Mouse (Mus musculus) midbrain, embryonic 10.5 days (tissue): Measurements from ENCODE around the gene Lasp1. TPM values are rescaled to one million over a fixed set of nuclear protein-coding genes. Genes with fewer than 3 reads are reported as not detected.
A peak's percentile ranks its signal among the peaks of the same experiment; 100 is the strongest.

Experiments used
- DNase-seq: peaks from one replicate; pipeline ENCODE4 v3.0.0-alpha.2; 2017; ENCODE audit warnings: low spot score
- H3K27ac ChIP-seq: fragments of 300-500 bp; sonication (generic); replicated peaks from 2 replicates; pipeline ENCODE4 v1.5.1; 2016; ENCODE audit warnings: mild to moderate bottlenecking
- H3K27me3 ChIP-seq: fragments of 300-500 bp; sonication (generic); 2 replicates; pipeline ENCODE4 v1.6.1; 2016; ENCODE audit warnings: low read depth, mild to moderate bottlenecking; ENCODE audit not compliant: poor library complexity, severe bottlenecking
- H3K36me3 ChIP-seq: fragments of 300-500 bp; sonication (generic); 2 replicates; pipeline ENCODE4 v1.6.1; 2016; ENCODE audit warnings: mild to moderate bottlenecking, moderate library complexity
- H3K4me1 ChIP-seq: fragments of 300-500 bp; sonication (generic); 2 replicates; pipeline ENCODE4 v1.6.1; 2016
- H3K4me3 ChIP-seq: fragments of 300-500 bp; sonication (generic); 2 replicates; pipeline ENCODE4 v1.5.1; 2016; ENCODE audit warnings: mild to moderate bottlenecking, moderate library complexity
- H3K9me3 ChIP-seq: fragments of 300-500 bp; sonication (generic); replicated peaks from 2 replicates; pipeline ENCODE4 v1.6.1; 2016; ENCODE audit warnings: mild to moderate bottlenecking
- whole genome bisulfite sequencing: fragments of 180-500 bp; shearing (Covaris S2); methylation state at CpG from one replicate; pipeline ENCODE4 v1.1.7; 2016; 5-methylcytosine and 5-hydroxymethylcytosine counted together
- polyA plus RNA-seq: library from polyadenylated mRNA; unstranded; fragments of >200 nt; fragmentation: Nextera tagmentation; extraction: Ambion mirVana; gene quantifications from 2 replicates; pipeline ENCODE4 v1.2.1, GENCODE M21; 2016

Lasp1 gene
- polyA plus RNA-seq, 1 experiment from 2014 or later = 75.1 TPM

- no peak for DNase-seq
- Histone ChIP-seq H3K4me3 (no peak overlapping the region), H3K9me3 (no peaks in the 10 kb centered on the region), H3K27ac (no peak overlapping the region), H3K4me1 (no peaks in the 10 kb centered on the region), H3K36me3 (no peaks in the 10 kb centered on the region), H3K27me3 (no peaks in the 10 kb centered on the region)
- WGBS = 92% methylated on average over 1 of the region's 1 CpGs
Measured at GRCm38 (mm10) chr11:97874396-97874795, 75.6 kb downstream of the Lasp1 start.

GRCm38 (mm10) chr11:97877341-97877740 is 78.5 kb downstream of the Lasp1 start:
- Histone ChIP-seq H3K4me1 (no peaks in the 10 kb centered on the region), H3K4me3 (no peak overlapping the region), H3K27ac (no peak overlapping the region), H3K27me3 (no peaks in the 10 kb centered on the region), H3K9me3 (no peaks in the 10 kb centered on the region), H3K36me3 (no peaks in the 10 kb centered on the region)
- no peak for DNase-seq
- 94% methylated on average over 2 of the region's 2 CpGs for WGBS

GRCm38 (mm10) chr11:97880362-97880761 is 81.6 kb downstream of the Lasp1 start:
- H3K4me1 ChIP-seq = 0 out of 2 replicates have a peak, but pooled peaks cover 4% of the 10 kb centered on the region
- no peaks in the 10 kb centered on the region for H3K27me3 ChIP-seq
- H3K9me3 ChIP-seq = no peaks in the 10 kb centered on the region; the same call in 1 of the 2 replicates
- no peaks in the 10 kb centered on the region for H3K36me3 ChIP-seq
- H3K4me3 ChIP-seq = no peak overlapping the region
- no peak for DNase-seq
- 93% methylated on average over 4 of the region's 4 CpGs for WGBS
- no peak overlapping the region for H3K27ac ChIP-seq

- Histone ChIP-seq H3K27me3 (no peaks in the 10 kb centered on the region), H3K4me3 (peak overlapping the region; percentile 68), H3K36me3 (no peaks in the 10 kb centered on the region), H3K4me1 (0 out of 2 replicates have a peak, but pooled peaks cover 4% of the 10 kb centered on the region), H3K9me3 (no peaks in the 10 kb centered on the region; the same call in 1 of the 2 replicates), H3K27ac (peak overlapping the region; percentile 89)
- WGBS = 5% methylated on average over 26 of the region's 26 CpGs
- DNase-seq = peak; percentile 78
Measured at GRCm38 (mm10) chr11:97883542-97883917, 84.7 kb downstream of the Lasp1 start.

GRCm38 (mm10) chr11:97883918-97884600 is 85.3 kb downstream of the Lasp1 start, which contains the start of gene Fbxo47:
TSS of gene Fbxo47 (minus strand) at chr11:97884154.
- Histone ChIP-seq H3K27me3 (no peaks in the 10 kb centered on the region), H3K27ac (peak within 1 kb of the TSS; percentile 89), H3K4me1 (0 out of 2 replicates have a peak, but pooled peaks cover 4% of the 10 kb centered on the region), H3K4me3 (peak within 1 kb of the TSS; percentile 68), H3K36me3 (no peaks in the 10 kb centered on the region), H3K9me3 (no peaks in the 10 kb centered on the region; the same call in 1 of the 2 replicates)
- peak; percentile 97 for DNase-seq
- WGBS = under 1% methylated on average over 37 of the region's 37 CpGs

- Histone ChIP-seq H3K27me3 (no peaks in the 10 kb centered on the region), H3K4me3 (peak overlapping the region; percentile 68), H3K36me3 (no peaks in the 10 kb centered on the region), H3K27ac (peak overlapping the region; percentile 89), H3K4me1 (0 out of 2 replicates have a peak, but pooled peaks cover 4% of the 10 kb centered on the region), H3K9me3 (no peaks in the 10 kb centered on the region; the same call in 1 of the 2 replicates)
- DNase-seq = no peak
- WGBS = 29% methylated on average over 7 of the region's 7 CpGs
Measured at GRCm38 (mm10) chr11:97884601-97885185, 85.9 kb downstream of the Lasp1 start.

- 93% methylated on average over 2 of the region's 2 CpGs for WGBS
- H3K27ac ChIP-seq = peak overlapping the region; percentile 89; the same call in 1 of the 2 replicates
- no peak for DNase-seq
Measured at GRCm38 (mm10) chr11:97885296-97885915, 86.6 kb downstream of the Lasp1 start.

More at GRCm38 (mm10) chr11:97885296-97885915, 86.6 kb downstream of the Lasp1 start:
- Histone ChIP-seq H3K9me3 (no peaks in the 10 kb centered on the region; the same call in 1 of the 2 replicates), H3K4me3 (peak overlapping the region; percentile 68; the same call in 1 of the 2 replicates), H3K27me3 (no peaks in the 10 kb centered on the region), H3K4me1 (0 out of 2 replicates have a peak, but pooled peaks cover 4% of the 10 kb centered on the region), H3K36me3 (no peaks in the 10 kb centered on the region)

Other genes with a start within 250 kb of the Lasp1 start
- gene Srcin1, start 222.8 kb upstream of the Lasp1 start, polyA plus RNA-seq = 0.89 and 1.6 TPM in 2 replicates
- 10.4 and 13.3 TPM in 2 replicates for gene Epop, start 169.3 kb upstream of the Lasp1 start, polyA plus RNA-seq
- 2.1 and 2.6 TPM in 2 replicates for gene Mllt6, start 135.6 kb upstream of the Lasp1 start, polyA plus RNA-seq
- gene Cisd3, start 113.2 kb upstream of the Lasp1 start, polyA plus RNA-seq = 20.5 and 21.7 TPM in 2 replicates
- 16.0 and 18.6 TPM in 2 replicates for gene Pcgf2, start 98.5 kb upstream of the Lasp1 start, polyA plus RNA-seq
- 606 and 631 TPM in 2 replicates for gene Psmb3, start 95.6 kb upstream of the Lasp1 start, polyA plus RNA-seq
- gene Pip4k2b, start 54.3 kb upstream of the Lasp1 start, polyA plus RNA-seq = 1.4 and 1.5 TPM in 2 replicates
- 20.5 and 21.8 TPM in 2 replicates for gene Cwc25, start 32.4 kb upstream of the Lasp1 start, polyA plus RNA-seq
- gene 1700001P01Rik, start 23.1 kb upstream of the Lasp1 start, polyA plus RNA-seq = 0.20 and 0.46 TPM in 2 replicates
- gene Rpl23, start 16.6 kb upstream of the Lasp1 start, polyA plus RNA-seq = 378 and 451 TPM in 2 replicates
- 12.6 and 14.3 TPM in 2 replicates for gene B230217C12Rik, start 41.8 kb downstream of the Lasp1 start, polyA plus RNA-seq
- 0.38 and 0.40 TPM in 2 replicates for gene Fbxo47, start 85.2 kb downstream of the Lasp1 start, polyA plus RNA-seq
- 0.06 and 0.16 TPM in 2 replicates for gene Plxdc1, start 187.4 kb downstream of the Lasp1 start, polyA plus RNA-seq
- 8.9 and 16.8 TPM in 2 replicates for gene Arl5c, start 197.2 kb downstream of the Lasp1 start, polyA plus RNA-seq
- 7.8 and 12.5 TPM in 2 replicates for gene Cacnb1, start 224.0 kb downstream of the Lasp1 start, polyA plus RNA-seq
- gene Rpl19, start 227.7 kb downstream of the Lasp1 start, polyA plus RNA-seq = 976 and 1,159 TPM in 2 replicates